Mouse (Mus musculus): ENCODE results near the gene Retreg1. TPM values are rescaled to one million over a fixed set of nuclear protein-coding genes. Genes with fewer than 3 reads are reported as not detected.

Retreg1 gene
- polyA plus RNA-seq, 1 experiment from 2014 or later: 19.5 TPM

GRCm38 (mm10) chr15:25948257-25949223 is 105.6 kb downstream of the Retreg1 start:
- Histone ChIP-seq H3K9ac (ENCODE audit: low read length) (no peak overlapping the region), H3K4me1 (ENCODE audit: control insufficient read depth, insufficient read depth, low read length) (no peaks in the 10 kb centered on the region; the same call in 1 of the 2 replicates), H3K36me3 (ENCODE audit: control insufficient read depth, insufficient read depth, low read length) (no peaks in the 10 kb centered on the region), H3K9me3 (replicated peaks; ENCODE audit: control insufficient read depth, low read length) (no peaks in the 10 kb centered on the region), H3K4me3 (replicated peaks; ENCODE audit: low read length) (no peak overlapping the region), H3K27me3 (ENCODE audit: control insufficient read depth, insufficient read depth, low read length) (no peaks in the 10 kb centered on the region), H3K4me2 (ENCODE audit: low read depth, low read length) (no peak overlapping the region), H3K27ac (ENCODE audit: low read length) (no peak overlapping the region)
- WGBS: 74% methylated on average over 26 of the region's 26 CpGs
- ATAC-seq (ENCODE audit: insufficient read depth, low FRiP score): no peak

GRCm38 (mm10) chr15:25949696-25950095 is 106.7 kb downstream of the Retreg1 start:
- H3K4me1 ChIP-seq (ENCODE audit: control insufficient read depth, insufficient read depth, low read length): no peaks in the 10 kb centered on the region; the same call in 1 of the 2 replicates
- no peak overlapping the region for H3K4me2 ChIP-seq (ENCODE audit: low read depth, low read length)
- no peak overlapping the region for H3K9ac ChIP-seq (ENCODE audit: low read length)
- H3K27ac ChIP-seq (ENCODE audit: low read length): no peak overlapping the region
- no peak overlapping the region for H3K4me3 ChIP-seq (replicated peaks; ENCODE audit: low read length)
- no peaks in the 10 kb centered on the region for H3K27me3 ChIP-seq (ENCODE audit: control insufficient read depth, insufficient read depth, low read length)
- H3K9me3 ChIP-seq (replicated peaks; ENCODE audit: control insufficient read depth, low read length): no peaks in the 10 kb centered on the region
- WGBS: 79% methylated on average over 9 of the region's 9 CpGs
- ATAC-seq (ENCODE audit: insufficient read depth, low FRiP score): no peak
- H3K36me3 ChIP-seq (ENCODE audit: control insufficient read depth, insufficient read depth, low read length): no peaks in the 10 kb centered on the region

GRCm38 (mm10) chr15:25950584-25950983 is 107.6 kb downstream of the Retreg1 start:
- H3K9me3 ChIP-seq (replicated peaks; ENCODE audit: control insufficient read depth, low read length): no peaks in the 10 kb centered on the region
- no peak overlapping the region for H3K4me2 ChIP-seq (ENCODE audit: low read depth, low read length)
- no peak for ATAC-seq (ENCODE audit: insufficient read depth, low FRiP score)
- H3K27me3 ChIP-seq (ENCODE audit: control insufficient read depth, insufficient read depth, low read length): no peaks in the 10 kb centered on the region
- no peaks in the 10 kb centered on the region for H3K36me3 ChIP-seq (ENCODE audit: control insufficient read depth, insufficient read depth, low read length)
- 77% methylated on average over 5 of the region's 5 CpGs for WGBS
- no peak overlapping the region for H3K27ac ChIP-seq (ENCODE audit: low read length)
- H3K4me1 ChIP-seq (ENCODE audit: control insufficient read depth, insufficient read depth, low read length): no peaks in the 10 kb centered on the region
- no peak overlapping the region for H3K9ac ChIP-seq (ENCODE audit: low read length)
- H3K4me3 ChIP-seq (replicated peaks; ENCODE audit: low read length): no peak overlapping the region

- 62% methylated on average over 4 of the region's 4 CpGs for WGBS
- H3K27me3 ChIP-seq (ENCODE audit: control insufficient read depth, insufficient read depth, low read length): no peaks in the 10 kb centered on the region
- H3K9ac ChIP-seq (ENCODE audit: low read length): no peak overlapping the region
- H3K4me3 ChIP-seq (replicated peaks; ENCODE audit: low read length): no peak overlapping the region
- H3K27ac ChIP-seq (ENCODE audit: low read length): no peak overlapping the region
- no peaks in the 10 kb centered on the region for H3K9me3 ChIP-seq (replicated peaks; ENCODE audit: control insufficient read depth, low read length)
- H3K36me3 ChIP-seq (ENCODE audit: control insufficient read depth, insufficient read depth, low read length): no peaks in the 10 kb centered on the region
- no peak for ATAC-seq (ENCODE audit: insufficient read depth, low FRiP score)
- H3K4me1 ChIP-seq (ENCODE audit: control insufficient read depth, insufficient read depth, low read length): no peaks in the 10 kb centered on the region
- H3K4me2 ChIP-seq (ENCODE audit: low read depth, low read length): no peak overlapping the region
Observed at GRCm38 (mm10) chr15:25951037-25951436, 108.1 kb downstream of the Retreg1 start.

GRCm38 (mm10) chr15:25956001-25956400 is 113.0 kb downstream of the Retreg1 start:
- 70% methylated on average over 5 of the region's 5 CpGs for WGBS
- H3K27ac ChIP-seq (ENCODE audit: low read length): no peak overlapping the region
- no peaks in the 10 kb centered on the region for H3K4me1 ChIP-seq (ENCODE audit: control insufficient read depth, insufficient read depth, low read length)
- H3K9me3 ChIP-seq (replicated peaks; ENCODE audit: control insufficient read depth, low read length): no peaks in the 10 kb centered on the region
- no peaks in the 10 kb centered on the region for H3K36me3 ChIP-seq (ENCODE audit: control insufficient read depth, insufficient read depth, low read length)
- no peak overlapping the region for H3K9ac ChIP-seq (ENCODE audit: low read length)
- H3K27me3 ChIP-seq (ENCODE audit: control insufficient read depth, insufficient read depth, low read length): no peaks in the 10 kb centered on the region
- no peak overlapping the region for H3K4me2 ChIP-seq (ENCODE audit: low read depth, low read length)
- no peak for ATAC-seq (ENCODE audit: insufficient read depth, low FRiP score)
- H3K4me3 ChIP-seq (replicated peaks; ENCODE audit: low read length): no peak overlapping the region

GRCm38 (mm10) chr15:25956422-25957117 is 113.6 kb downstream of the Retreg1 start:
- no peak for ATAC-seq (ENCODE audit: insufficient read depth, low FRiP score)
- no peaks in the 10 kb centered on the region for H3K9me3 ChIP-seq (replicated peaks; ENCODE audit: control insufficient read depth, low read length)
- H3K27ac ChIP-seq (ENCODE audit: low read length): no peak overlapping the region
- H3K36me3 ChIP-seq (ENCODE audit: control insufficient read depth, insufficient read depth, low read length): no peaks in the 10 kb centered on the region
- H3K27me3 ChIP-seq (ENCODE audit: control insufficient read depth, insufficient read depth, low read length): no peaks in the 10 kb centered on the region
- no peaks in the 10 kb centered on the region for H3K4me1 ChIP-seq (ENCODE audit: control insufficient read depth, insufficient read depth, low read length)
- H3K4me2 ChIP-seq (ENCODE audit: low read depth, low read length): no peak overlapping the region
- WGBS: 47% methylated on average over 11 of the region's 11 CpGs
- H3K4me3 ChIP-seq (replicated peaks; ENCODE audit: low read length): no peak overlapping the region
- no peak overlapping the region for H3K9ac ChIP-seq (ENCODE audit: low read length)

- no peak for ATAC-seq (ENCODE audit: insufficient read depth, low FRiP score)
- 68% methylated on average over 10 of the region's 10 CpGs for WGBS
- Histone ChIP-seq H3K9me3 (replicated peaks; ENCODE audit: control insufficient read depth, low read length) (no peaks in the 10 kb centered on the region), H3K27ac (ENCODE audit: low read length) (no peak overlapping the region), H3K4me3 (replicated peaks; ENCODE audit: low read length) (no peak overlapping the region), H3K4me2 (ENCODE audit: low read depth, low read length) (no peak overlapping the region), H3K9ac (ENCODE audit: low read length) (no peak overlapping the region), H3K27me3 (ENCODE audit: control insufficient read depth, insufficient read depth, low read length) (no peaks in the 10 kb centered on the region), H3K36me3 (ENCODE audit: control insufficient read depth, insufficient read depth, low read length) (no peaks in the 10 kb centered on the region), H3K4me1 (ENCODE audit: control insufficient read depth, insufficient read depth, low read length) (no peaks in the 10 kb centered on the region)
Observed at GRCm38 (mm10) chr15:25957651-25958050, 114.7 kb downstream of the Retreg1 start.

GRCm38 (mm10) chr15:25959375-25959774 is 116.4 kb downstream of the Retreg1 start:
- ATAC-seq (ENCODE audit: insufficient read depth, low FRiP score): peak; percentile 86
- WGBS: 11% methylated on average over 4 of the region's 5 CpGs
- Histone ChIP-seq H3K9ac (ENCODE audit: low read length) (no peak overlapping the region), H3K4me3 (replicated peaks; ENCODE audit: low read length) (no peak overlapping the region), H3K9me3 (replicated peaks; ENCODE audit: control insufficient read depth, low read length) (no peaks in the 10 kb centered on the region), H3K27ac (ENCODE audit: low read length) (no peak overlapping the region), H3K4me1 (ENCODE audit: control insufficient read depth, insufficient read depth, low read length) (no peaks in the 10 kb centered on the region), H3K27me3 (ENCODE audit: control insufficient read depth, insufficient read depth, low read length) (no peaks in the 10 kb centered on the region), H3K4me2 (ENCODE audit: low read depth, low read length) (no peak overlapping the region), H3K36me3 (ENCODE audit: control insufficient read depth, insufficient read depth, low read length) (no peaks in the 10 kb centered on the region)

GRCm38 (mm10) chr15:25960231-25960630 is 117.3 kb downstream of the Retreg1 start:
- no peaks in the 10 kb centered on the region for H3K27me3 ChIP-seq (ENCODE audit: control insufficient read depth, insufficient read depth, low read length)
- H3K36me3 ChIP-seq (ENCODE audit: control insufficient read depth, insufficient read depth, low read length): no peaks in the 10 kb centered on the region
- no peak overlapping the region for H3K27ac ChIP-seq (ENCODE audit: low read length)
- no peaks in the 10 kb centered on the region for H3K9me3 ChIP-seq (replicated peaks; ENCODE audit: control insufficient read depth, low read length)
- no peak overlapping the region for H3K9ac ChIP-seq (ENCODE audit: low read length)
- no peaks in the 10 kb centered on the region for H3K4me1 ChIP-seq (ENCODE audit: control insufficient read depth, insufficient read depth, low read length)
- no peak overlapping the region for H3K4me3 ChIP-seq (replicated peaks; ENCODE audit: low read length)
- 86% methylated on average over 5 of the region's 5 CpGs for WGBS
- no peak for ATAC-seq (ENCODE audit: insufficient read depth, low FRiP score)
- H3K4me2 ChIP-seq (ENCODE audit: low read depth, low read length): no peak overlapping the region

Measured in stomach, embryonic 16.5 days (tissue).